Mouse (Mus musculus): ENCODE measurements around the gene Kctd17.

GRCm38 (mm10) chr15:78409570-78410052, 18.8 kb upstream of the Kctd17 start:
- no peak for TF ChIP-seq POLR2A (IDR thresholded peaks at IDR 0.05; ENCODE audit: insufficient read depth, low read depth, low read length)
- TF ChIP-seq CTCF (IDR thresholded peaks at IDR 0.05; ENCODE audit: insufficient read depth, low read depth, low read length) = no peak

All from olfactory bulb, adult 2 months (tissue).